Mouse (Mus musculus) E14TG2a.4 (cell line): ENCODE results near the gene Foxi3.

ENCODE experiments used
- CTCF ChIP-seq: conservative IDR thresholded peaks from 2 replicates; pipeline ENCODE4 v1.5.1; 2014; ENCODE audit warnings: low read length
- POU5F1 ChIP-seq: IDR thresholded peaks from 2 replicates; pipeline ENCODE4 v1.6.1; 2014; ENCODE audit warnings: low read length, borderline replicate concordance

GRCm38 (mm10) chr6:70964116-70964830 lies 7.9 kb downstream of the Foxi3 start:
- TF ChIP-seq CTCF (no peak), POU5F1 (peak; percentile 94)
